Mouse (Mus musculus) myocyte (in vitro differentiated cells): ENCODE measurements around the gene Ubqln5.

Source experiments
- MAX ChIP-seq: IDR thresholded peaks from one replicate; pipeline ENCODE4 v1.6.1; 2011; ENCODE audit warnings: low read depth, mild to moderate bottlenecking, control low read depth
- POLR2A ChIP-seq: IDR thresholded peaks from one replicate; pipeline ENCODE4 v1.6.1; 2011; ENCODE audit warnings: low read depth, mild to moderate bottlenecking, control low read depth, moderate library complexity; ENCODE audit not compliant: insufficient read length
- REST ChIP-seq: IDR thresholded peaks from one replicate; pipeline ENCODE4 v1.6.1; 2011; ENCODE audit warnings: mild to moderate bottlenecking, control low read depth, moderate library complexity; ENCODE audit not compliant: insufficient read depth, insufficient read length
- TCF12 ChIP-seq: IDR thresholded peaks from one replicate; pipeline ENCODE4 v1.6.1; 2011; ENCODE audit warnings: mild to moderate bottlenecking, control low read depth; ENCODE audit not compliant: poor library complexity, insufficient read depth, severe bottlenecking
- USF1 ChIP-seq: IDR thresholded peaks from one replicate; pipeline ENCODE4 v1.6.1; 2011; ENCODE audit warnings: low read depth, mild to moderate bottlenecking, control low read depth, moderate library complexity

- TF ChIP-seq POLR2A (no peak), TCF12 (no peak), REST (no peak), USF1 (no peak), MAX (no peak)
These were observed 49.4 kb upstream of the Ubqln5 start for GRCm38 (mm10) chr7:104179074-104179473.
